Mouse (Mus musculus): ENCODE results near the gene Otoa. TPM values are rescaled to one million over a fixed set of nuclear protein-coding genes. Genes with fewer than 3 reads are reported as not detected.

Otoa gene
- polyA plus RNA-seq, 1 experiment, result 0.55 TPM

- 76% methylated on average over 1 of the region's 1 CpGs for WGBS
- Histone ChIP-seq H3K27me3 (replicated peaks; ENCODE audit: control insufficient read depth, insufficient read depth, low read length) (no peaks in the 10 kb centered on the region), H3K36me3 (ENCODE audit: control insufficient read depth, insufficient read depth, low read length) (no peaks in the 10 kb centered on the region), H3K4me3 (ENCODE audit: insufficient read depth, low read depth, low read length) (no peak overlapping the region), H3K4me1 (ENCODE audit: control insufficient read depth, insufficient read depth, low read length) (peaks cover 34% of the 10 kb centered on the region), H3K27ac (ENCODE audit: insufficient read depth, low read depth, low read length) (no peak overlapping the region)
- no peak for DNase-seq
- TF ChIP-seq CTCF (conservative IDR thresholded peaks at IDR 0.05; ENCODE audit: insufficient read depth, insufficient read length, low read depth, low read length) (no peak), POLR2A (IDR thresholded peaks at IDR 0.05; ENCODE audit: low read depth, low read length) (no peak)
Observed at GRCm38 (mm10) chr7:121043510-121043909, 37.9 kb upstream of the Otoa start.

- Histone ChIP-seq H3K27me3 (replicated peaks; ENCODE audit: control insufficient read depth, insufficient read depth, low read length) (no peaks in the 10 kb centered on the region), H3K4me3 (ENCODE audit: insufficient read depth, low read depth, low read length) (no peak overlapping the region), H3K4me1 (ENCODE audit: control insufficient read depth, insufficient read depth, low read length) (peaks cover 32% of the 10 kb centered on the region), H3K36me3 (ENCODE audit: control insufficient read depth, insufficient read depth, low read length) (no peaks in the 10 kb centered on the region), H3K27ac (ENCODE audit: insufficient read depth, low read depth, low read length) (no peak overlapping the region)
- WGBS, result 28% methylated on average over 1 of the region's 1 CpGs
- TF ChIP-seq CTCF (conservative IDR thresholded peaks at IDR 0.05; ENCODE audit: insufficient read depth, insufficient read length, low read depth, low read length) (no peak), POLR2A (IDR thresholded peaks at IDR 0.05; ENCODE audit: low read depth, low read length) (no peak)
- DNase-seq, result no peak
Observed at GRCm38 (mm10) chr7:121044251-121044650, 37.2 kb upstream of the Otoa start.

GRCm38 (mm10) chr7:121045671-121046453 lies 35.6 kb upstream of the Otoa start:
- peaks cover 29% of the 10 kb centered on the region for H3K4me1 ChIP-seq (ENCODE audit: control insufficient read depth, insufficient read depth, low read length)
- DNase-seq, result peak; percentile 63
- TF ChIP-seq POLR2A (IDR thresholded peaks at IDR 0.05; ENCODE audit: low read depth, low read length) (no peak), CTCF (conservative IDR thresholded peaks at IDR 0.05; ENCODE audit: insufficient read depth, insufficient read length, low read depth, low read length) (no peak)
- H3K27ac ChIP-seq (ENCODE audit: insufficient read depth, low read depth, low read length), result peak overlapping the region; percentile 94
- H3K4me3 ChIP-seq (ENCODE audit: insufficient read depth, low read depth, low read length), result no peak overlapping the region
- WGBS, result 38% methylated on average over 6 of the region's 6 CpGs
- H3K36me3 ChIP-seq (ENCODE audit: control insufficient read depth, insufficient read depth, low read length), result no peaks in the 10 kb centered on the region; the same call in 1 of the 2 replicates
- H3K27me3 ChIP-seq (replicated peaks; ENCODE audit: control insufficient read depth, insufficient read depth, low read length), result no peaks in the 10 kb centered on the region

DNA sequence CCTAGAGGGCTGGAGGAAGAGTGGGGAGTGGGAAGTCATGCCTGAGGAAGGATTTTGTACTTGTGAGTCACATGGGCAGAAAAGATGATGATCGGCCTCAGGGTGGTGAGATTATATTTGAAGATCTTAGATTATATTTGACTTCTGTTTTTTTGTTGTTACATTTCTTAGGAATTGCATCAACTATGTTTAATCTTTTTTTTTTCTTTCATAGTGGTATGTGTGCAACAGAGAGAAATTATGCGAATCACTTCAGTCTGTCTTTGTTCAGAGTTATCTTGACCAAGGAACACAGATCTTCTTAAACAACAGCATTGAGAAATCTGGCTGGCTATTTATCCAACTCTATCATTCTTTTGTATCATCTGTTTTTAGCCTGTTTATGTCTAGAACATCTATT lies 33.8 kb upstream of the Otoa start:
- Histone ChIP-seq H3K36me3 (ENCODE audit: control insufficient read depth, insufficient read depth, low read length) (no peaks in the 10 kb centered on the region; the same call in 1 of the 2 replicates), H3K27me3 (replicated peaks; ENCODE audit: control insufficient read depth, insufficient read depth, low read length) (no peaks in the 10 kb centered on the region), H3K4me1 (ENCODE audit: control insufficient read depth, insufficient read depth, low read length) (peaks cover 21% of the 10 kb centered on the region), H3K27ac (ENCODE audit: insufficient read depth, low read depth, low read length) (no peak overlapping the region), H3K4me3 (ENCODE audit: insufficient read depth, low read depth, low read length) (no peak overlapping the region)
- WGBS, result 88% methylated on average over 2 of the region's 2 CpGs
- DNase-seq, result no peak
- TF ChIP-seq POLR2A (IDR thresholded peaks at IDR 0.05; ENCODE audit: low read depth, low read length) (no peak), CTCF (conservative IDR thresholded peaks at IDR 0.05; ENCODE audit: insufficient read depth, insufficient read length, low read depth, low read length) (no peak)

GRCm38 (mm10) chr7:121053071-121053470 lies 28.4 kb upstream of the Otoa start:
- WGBS, result 91% methylated on average over 4 of the region's 4 CpGs
- DNase-seq, result no peak
- no peak overlapping the region for H3K27ac ChIP-seq (ENCODE audit: insufficient read depth, low read depth, low read length)
- no peaks in the 10 kb centered on the region for H3K4me1 ChIP-seq (ENCODE audit: control insufficient read depth, insufficient read depth, low read length)
- TF ChIP-seq CTCF (conservative IDR thresholded peaks at IDR 0.05; ENCODE audit: insufficient read depth, insufficient read length, low read depth, low read length) (no peak), POLR2A (IDR thresholded peaks at IDR 0.05; ENCODE audit: low read depth, low read length) (no peak)
- peaks cover 2% of the 10 kb centered on the region for H3K36me3 ChIP-seq (ENCODE audit: control insufficient read depth, insufficient read depth, low read length)
- no peaks in the 10 kb centered on the region for H3K27me3 ChIP-seq (replicated peaks; ENCODE audit: control insufficient read depth, insufficient read depth, low read length)
- H3K4me3 ChIP-seq (ENCODE audit: insufficient read depth, low read depth, low read length), result no peak overlapping the region

GRCm38 (mm10) chr7:121059477-121060218 lies 21.8 kb upstream of the Otoa start:
- DNase-seq, result no peak
- no peak overlapping the region for H3K4me3 ChIP-seq (ENCODE audit: insufficient read depth, low read depth, low read length)
- H3K36me3 ChIP-seq (ENCODE audit: control insufficient read depth, insufficient read depth, low read length), result peaks cover 3% of the 10 kb centered on the region; the same call in 1 of the 2 replicates
- peaks cover 4% of the 10 kb centered on the region; the same call in 1 of the 2 replicates for H3K4me1 ChIP-seq (ENCODE audit: control insufficient read depth, insufficient read depth, low read length)
- H3K27ac ChIP-seq (ENCODE audit: insufficient read depth, low read depth, low read length), result peak overlapping the region; percentile 29; the same call in 1 of the 2 replicates
- 29% methylated on average over 6 of the region's 6 CpGs for WGBS
- no peak for TF ChIP-seq POLR2A (IDR thresholded peaks at IDR 0.05; ENCODE audit: low read depth, low read length)
- TF ChIP-seq CTCF (conservative IDR thresholded peaks at IDR 0.05; ENCODE audit: insufficient read depth, insufficient read length, low read depth, low read length), result no peak
- no peaks in the 10 kb centered on the region for H3K27me3 ChIP-seq (replicated peaks; ENCODE audit: control insufficient read depth, insufficient read depth, low read length)

GRCm38 (mm10) chr7:121064309-121064708 lies 17.1 kb upstream of the Otoa start:
- H3K27ac ChIP-seq (ENCODE audit: insufficient read depth, low read depth, low read length), result no peak overlapping the region
- TF ChIP-seq CTCF (conservative IDR thresholded peaks at IDR 0.05; ENCODE audit: insufficient read depth, insufficient read length, low read depth, low read length) (peak; percentile 55), POLR2A (IDR thresholded peaks at IDR 0.05; ENCODE audit: low read depth, low read length) (no peak)
- DNase-seq, result peak; percentile 51
- no peaks in the 10 kb centered on the region for H3K36me3 ChIP-seq (ENCODE audit: control insufficient read depth, insufficient read depth, low read length)
- H3K4me3 ChIP-seq (ENCODE audit: insufficient read depth, low read depth, low read length), result no peak overlapping the region
- WGBS, result 42% methylated on average over 4 of the region's 4 CpGs
- H3K27me3 ChIP-seq (replicated peaks; ENCODE audit: control insufficient read depth, insufficient read depth, low read length), result no peaks in the 10 kb centered on the region
- H3K4me1 ChIP-seq (ENCODE audit: control insufficient read depth, insufficient read depth, low read length), result peaks cover 4% of the 10 kb centered on the region; the same call in 1 of the 2 replicates

Data from kidney, adult 2 months (tissue).